Mouse (Mus musculus): ENCODE results near the gene Gm2a.

Gm2a gene

DNA sequence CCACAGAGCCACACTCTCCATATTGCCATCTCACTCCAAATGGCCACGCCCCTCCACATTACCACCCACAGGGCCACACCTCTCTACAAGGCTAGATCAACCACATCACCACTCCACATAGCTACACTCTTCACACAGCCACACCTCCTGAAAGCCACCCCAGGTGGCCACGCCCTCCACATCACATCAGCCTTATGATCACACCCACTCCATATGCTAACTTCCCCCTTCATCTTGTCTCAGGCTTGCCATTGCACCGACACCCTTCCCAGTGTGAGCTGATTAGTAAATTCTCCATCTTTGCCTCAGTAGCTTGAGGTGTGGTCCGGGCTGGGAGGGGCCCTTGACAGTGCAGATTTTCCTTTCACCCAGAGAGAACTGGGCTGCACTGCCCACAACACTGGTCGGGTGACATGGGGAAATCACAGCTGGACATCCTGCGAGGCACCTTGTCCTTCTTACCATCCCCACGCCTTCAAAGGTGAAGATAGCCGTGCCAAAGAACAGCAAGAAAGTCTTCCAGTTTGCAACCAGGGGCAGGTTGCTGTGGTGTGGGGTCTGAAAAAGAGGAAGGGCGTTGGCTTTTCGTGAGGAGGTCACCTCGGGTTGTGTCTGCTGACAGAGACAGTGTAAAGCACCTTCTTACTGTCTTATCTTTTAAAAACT lies 33.3 kb downstream of the Gm2a start:
- in situ Hi-C loops (cut with MboI, MseI) = no loop called here

GRCm38 (mm10) chr11:55131946-55132345 lies 34.0 kb downstream of the Gm2a start:
- in situ Hi-C loops (cut with MboI, MseI) = no loop called here

DNA sequence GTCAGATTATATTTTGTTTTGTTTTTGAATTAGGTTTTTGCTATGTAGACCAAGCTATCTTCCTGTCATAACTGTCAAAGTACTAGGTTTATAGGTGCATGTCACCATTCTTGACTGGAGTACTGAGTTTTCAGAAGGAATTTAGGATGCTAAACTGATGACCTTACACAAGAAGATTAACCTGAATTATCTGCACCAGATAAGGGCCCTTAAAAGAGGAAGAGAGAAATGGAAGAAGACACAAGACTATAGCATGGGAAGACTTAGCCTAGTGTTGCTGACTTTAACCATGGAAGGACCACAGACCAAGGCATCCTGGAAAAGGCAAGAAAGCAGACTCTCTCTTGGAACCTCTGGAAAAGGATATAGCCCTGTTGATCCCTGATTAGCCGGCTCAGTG lies 35.3 kb downstream of the Gm2a start:
- in situ Hi-C loops (cut with MboI, MseI) = no loop called here

- in situ Hi-C loops (cut with MboI, MseI) = no loop called here
Observed at GRCm38 (mm10) chr11:55134407-55134806, 36.5 kb downstream of the Gm2a start.

GRCm38 (mm10) chr11:55134871-55135270 lies 37.0 kb downstream of the Gm2a start:
- in situ Hi-C loops (cut with MboI, MseI) = no loop called here

DNA sequence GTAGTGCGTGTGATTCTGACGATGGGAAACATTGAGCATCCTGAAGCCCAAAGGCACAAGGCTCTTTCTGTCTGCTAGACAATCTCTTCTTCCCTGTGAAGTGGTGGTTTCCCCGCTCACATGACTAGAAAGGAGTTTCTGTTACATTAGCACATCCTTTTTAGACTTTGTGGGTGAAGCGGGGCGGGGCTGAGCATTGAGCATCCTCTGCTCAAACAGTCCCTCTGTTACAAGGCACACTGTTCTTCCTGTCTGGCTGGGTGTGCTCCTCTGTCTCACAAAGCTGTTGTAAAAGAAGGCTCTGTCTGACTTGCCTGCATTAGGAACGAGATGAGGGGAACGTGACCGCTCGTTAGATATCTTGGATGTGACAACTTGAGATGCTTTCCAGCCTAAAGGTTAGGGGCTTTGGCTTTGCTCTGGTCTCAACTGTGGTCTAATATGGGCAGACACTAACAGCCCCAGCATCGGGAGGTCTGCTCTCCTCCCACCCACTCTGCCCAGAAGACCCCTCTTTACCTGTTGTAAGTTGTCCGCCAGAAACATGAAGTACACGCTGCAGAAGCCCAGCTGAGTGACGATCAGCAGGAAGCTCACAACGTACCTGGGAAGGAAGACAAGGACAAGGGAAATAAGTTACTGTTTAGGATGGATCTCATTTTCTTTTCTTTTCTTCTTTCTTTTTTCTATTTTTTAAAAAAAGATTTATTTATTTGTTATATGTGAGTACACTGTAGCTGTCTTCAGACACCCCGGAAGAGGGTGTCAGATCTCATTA lies 39.0 kb downstream of the Gm2a start:
- in situ Hi-C loops (cut with MboI, MseI) = no loop called here

GRCm38 (mm10) chr11:55137646-55138045 lies 39.7 kb downstream of the Gm2a start:
- in situ Hi-C loops (cut with MboI, MseI) = no loop called here

DNA sequence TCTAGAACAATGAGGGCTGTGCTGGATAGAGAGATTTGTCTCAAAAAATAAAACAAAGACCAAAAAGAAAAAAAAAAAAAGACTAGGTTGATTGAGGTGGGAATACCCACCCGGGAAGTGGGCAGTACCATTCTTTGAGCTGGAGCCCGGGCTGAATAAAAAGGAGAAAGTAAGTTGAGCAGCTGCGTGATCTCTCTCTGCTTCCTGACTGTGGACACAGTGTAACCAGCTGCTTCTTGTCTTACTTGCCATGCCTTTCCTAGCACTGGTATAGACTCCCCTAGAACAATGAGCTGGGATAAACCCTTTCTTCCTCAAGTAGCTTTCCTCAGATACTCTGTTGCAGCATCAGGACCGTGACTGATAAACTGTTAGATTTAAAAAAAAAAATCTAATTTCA lies 43.6 kb downstream of the Gm2a start:
- in situ Hi-C loops (cut with MboI, MseI) = no loop called here

DNA sequence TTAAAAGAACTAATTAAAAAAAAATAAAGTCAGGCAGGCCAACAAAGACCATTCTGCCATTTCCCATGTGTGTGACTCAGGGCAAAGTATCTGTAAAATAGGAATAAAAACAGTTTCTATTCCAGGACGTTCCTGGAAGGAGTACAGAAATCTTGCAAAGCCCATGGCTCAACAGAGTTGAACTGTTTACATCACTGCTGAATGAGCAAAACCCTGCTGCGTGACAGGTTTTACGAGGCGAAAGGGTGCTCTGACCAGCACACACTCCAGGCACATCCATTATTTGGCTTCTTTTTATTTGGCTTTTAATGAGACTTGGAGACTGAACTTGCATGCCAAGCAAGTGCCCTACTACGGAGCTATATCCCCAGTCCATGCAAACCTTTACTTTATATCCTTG lies 46.1 kb downstream of the Gm2a start:
- in situ Hi-C loops (cut with MboI, MseI) = no loop called here

DNA sequence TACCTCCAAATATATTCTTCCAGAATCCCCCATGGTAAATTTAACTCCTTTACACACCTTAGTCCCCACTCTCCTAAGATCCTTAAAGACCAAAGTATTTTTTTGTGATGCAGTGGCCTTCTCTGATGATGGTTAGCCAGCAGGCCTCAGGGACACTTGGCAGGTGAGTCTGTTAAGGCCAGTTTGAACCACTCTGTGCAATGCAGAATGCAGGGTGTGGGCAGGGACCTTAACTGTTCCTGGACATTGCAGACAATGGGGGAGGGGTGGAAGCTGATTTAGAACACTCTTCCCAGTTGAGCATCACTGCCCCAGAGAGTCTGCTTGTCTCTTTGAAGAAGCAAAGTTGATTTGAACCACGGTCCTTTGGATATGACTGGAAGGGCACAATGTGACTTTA lies 48.9 kb downstream of the Gm2a start:
- in situ Hi-C loops (cut with MboI, MseI) = no loop called here

GRCm38 (mm10) chr11:55147423-55147822 lies 49.5 kb downstream of the Gm2a start:
- in situ Hi-C loops (cut with MboI, MseI) = no loop called here

DNA sequence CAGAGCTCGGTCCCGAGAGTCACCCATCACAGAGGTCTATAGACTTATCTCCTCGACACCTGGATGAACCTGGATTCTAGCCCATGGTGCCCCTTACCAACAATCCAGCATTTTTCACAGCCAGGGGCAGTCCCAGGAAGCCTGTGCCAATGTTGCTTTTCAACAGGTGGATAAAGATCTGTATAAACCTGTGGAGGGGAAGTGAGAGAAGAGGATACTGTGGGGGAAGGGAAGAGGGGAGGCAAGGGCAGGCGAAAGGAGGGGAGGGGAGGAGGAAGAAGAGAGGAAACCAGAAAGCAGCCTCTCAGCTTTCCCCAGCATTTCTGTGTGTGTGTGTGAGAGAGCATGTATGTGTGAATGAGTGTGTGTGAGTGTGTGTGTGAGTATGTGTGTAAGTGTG lies 50.5 kb downstream of the Gm2a start:
- in situ Hi-C loops (cut with MboI, MseI) = no loop called here

DNA sequence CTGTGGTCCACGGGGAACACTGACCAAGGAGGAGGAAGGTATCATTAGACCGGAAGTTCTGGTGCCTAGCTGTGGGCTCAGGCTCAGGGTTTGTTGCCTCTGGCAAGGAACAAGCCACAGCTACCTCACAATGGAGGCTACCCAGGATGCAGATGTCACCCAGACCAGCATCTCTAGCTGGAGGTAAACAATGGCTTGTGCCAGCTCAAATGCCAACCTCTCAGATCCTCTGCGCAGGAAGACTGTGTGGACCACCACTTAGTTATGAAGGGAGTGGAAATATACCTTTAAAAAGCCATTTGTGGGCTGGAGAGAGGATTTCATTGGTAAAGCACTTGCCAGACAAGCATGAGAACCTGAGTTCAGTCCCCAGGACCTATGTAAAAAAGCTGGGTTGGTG lies 53.7 kb downstream of the Gm2a start, which contains the start of gene Slc36a3:
TSS of gene Slc36a3 (minus strand) at position 101 of the 400 bp plus-strand sequence.
- in situ Hi-C loops (cut with MboI, MseI) = no loop called here

DNA sequence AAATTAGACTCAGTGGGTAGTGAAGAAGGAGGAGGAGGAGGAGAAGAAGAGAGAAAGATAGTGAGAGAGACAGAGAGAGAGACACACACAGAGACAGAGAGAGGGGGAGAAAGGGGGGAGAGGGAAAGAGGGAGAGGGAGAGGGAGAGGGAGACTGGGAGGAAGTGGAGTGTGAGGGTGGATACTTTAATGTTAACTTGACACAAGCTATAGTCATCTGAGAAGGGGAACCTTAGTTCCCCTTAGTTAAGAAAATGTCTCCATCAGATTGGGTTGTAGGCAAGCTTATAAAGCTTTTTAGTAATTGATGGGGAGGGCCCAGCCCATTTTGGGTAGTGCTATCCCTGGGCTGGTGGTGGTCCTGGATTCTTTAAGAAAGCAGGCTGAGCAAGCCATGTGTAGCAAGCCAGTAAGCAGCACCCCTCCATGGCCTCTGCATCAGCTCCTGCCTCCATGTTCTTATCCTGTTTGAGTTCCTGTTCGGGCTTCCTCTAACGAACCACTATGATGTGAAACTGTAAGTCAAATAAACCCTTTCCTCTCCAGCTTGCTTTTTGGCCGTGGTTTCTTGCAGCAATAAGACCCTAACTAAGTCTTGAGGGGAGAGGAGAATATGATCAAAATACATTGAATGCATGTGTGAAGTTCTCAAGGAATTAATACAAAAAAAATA lies 56.6 kb downstream of the Gm2a start:
- in situ Hi-C loops (cut with MboI, MseI) = no loop called here

DNA sequence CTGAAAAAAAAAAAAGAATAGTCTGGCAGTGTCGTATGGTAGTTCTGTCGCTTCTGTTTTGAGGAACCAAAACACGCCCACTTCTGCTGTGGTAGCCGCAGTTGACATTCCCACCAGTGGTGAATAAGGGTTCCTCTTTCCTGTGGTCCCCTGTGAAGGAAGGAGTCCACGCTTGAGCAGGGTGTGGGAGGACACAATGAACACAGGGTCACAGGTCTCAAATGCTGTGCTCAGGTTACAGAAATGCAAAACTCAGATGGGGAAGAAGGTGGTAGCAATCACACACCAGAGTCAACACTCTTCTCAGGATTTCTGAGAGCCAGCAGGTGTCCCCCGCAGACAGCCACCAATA lies 57.1 kb downstream of the Gm2a start:
- in situ Hi-C loops (cut with MboI, MseI) = no loop called here

GRCm38 (mm10) chr11:55158785-55159359 lies 61.0 kb downstream of the Gm2a start:
- in situ Hi-C loops (cut with MboI, MseI) = no loop called here

Data from T-helper 2 cell (primary cell).